Mouse (Mus musculus) olfactory bulb, adult 2 months (tissue): ENCODE measurements around the gene Metap2. TPM values are rescaled to one million over a fixed set of nuclear protein-coding genes. Genes with fewer than 3 reads are reported as not detected.
A peak's percentile ranks its signal among the peaks of the same experiment; 100 is the strongest.

ENCODE experiments used
- H3K27ac ChIP-seq: fragments of 200-500 bp; 2 replicates; pipeline ENCODE4 v1.5.1; 2012; ENCODE audit warnings: low read depth, low read length; ENCODE audit not compliant: insufficient read depth
- H3K4me1 ChIP-seq: fragments of 200-500 bp; 2 replicates; pipeline ENCODE4 v1.6.1; 2012; ENCODE audit warnings: low read length; ENCODE audit not compliant: control insufficient read depth, insufficient read depth
- H3K4me3 ChIP-seq: fragments of 200-500 bp; 2 replicates; pipeline ENCODE4 v1.5.1; 2012; ENCODE audit warnings: mild to moderate bottlenecking, low read depth, low read length, moderate library complexity; ENCODE audit not compliant: insufficient read depth
- CTCF ChIP-seq: fragments of 200-500 bp; IDR thresholded peaks from 2 replicates; pipeline ENCODE4 v1.5.1; 2012; ENCODE audit warnings: low read depth, mild to moderate bottlenecking, low read length, moderate library complexity; ENCODE audit not compliant: insufficient read depth
- POLR2A ChIP-seq: fragments of 200-500 bp; IDR thresholded peaks from 2 replicates; pipeline ENCODE4 v1.6.1; 2012; ENCODE audit warnings: mild to moderate bottlenecking, low read depth, low read length, moderate library complexity; ENCODE audit not compliant: insufficient read depth
- WGBS: fragments of 180-500 bp; shearing (Covaris S2); methylation state at CpG from one replicate; pipeline ENCODE4 v1.1.7; 2018; 5-methylcytosine and 5-hydroxymethylcytosine counted together
- polyA plus RNA-seq: library from polyadenylated mRNA; stranded (reverse); fragments of >200 nt; gene quantifications from 2 replicates; pipeline ENCODE4 v1.2.4, GENCODE M21; 2012; ENCODE audit warnings: low replicate concordance; ENCODE audit not compliant: missing spikeins, insufficient read depth, insufficient read length

Metap2 gene
- polyA plus RNA-seq, 1 experiment: 499 TPM

GRCm38 (mm10) chr10:93899303-93899702 lies 2.4 kb upstream of the Metap2 start:
- Histone ChIP-seq H3K27ac (no peak overlapping the region), H3K4me1 (no peaks in the 10 kb centered on the region), H3K4me3 (no peak overlapping the region)
- TF ChIP-seq CTCF: no peak
- no peak for TF ChIP-seq POLR2A
- WGBS: 65% methylated on average over 2 of the region's 2 CpGs

DNA sequence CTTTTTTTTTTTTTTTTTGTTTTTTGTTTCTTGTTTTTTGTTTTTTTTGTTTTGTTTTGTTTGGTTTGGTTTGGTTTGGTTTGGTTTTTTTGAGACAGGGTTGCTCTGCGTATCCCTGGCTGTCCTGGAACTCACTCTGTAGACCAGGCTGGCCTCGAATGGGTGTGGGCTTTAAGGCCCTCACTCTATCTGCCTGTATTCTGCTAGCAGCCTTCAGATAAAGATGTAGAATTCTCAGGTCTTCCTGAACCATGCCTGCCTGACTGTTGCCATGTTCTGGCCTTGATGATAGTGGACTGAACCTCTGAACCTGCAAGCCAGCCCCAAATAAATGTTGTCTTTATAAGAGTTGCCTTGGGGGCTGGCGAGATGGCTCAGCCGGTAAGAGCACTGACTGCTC lies 4.3 kb downstream of the Metap2 start:
- WGBS: 88% methylated on average over 4 of the region's 4 CpGs
- TF ChIP-seq CTCF (no peak), POLR2A (no peak)
- Histone ChIP-seq H3K4me3 (no peak overlapping the region), H3K4me1 (no peaks in the 10 kb centered on the region), H3K27ac (no peak overlapping the region)

- TF ChIP-seq CTCF (no peak), POLR2A (no peak)
- Histone ChIP-seq H3K27ac (no peak overlapping the region), H3K4me3 (no peak overlapping the region), H3K4me1 (no peaks in the 10 kb centered on the region)
- WGBS: 100% methylated on average over 1 of the region's 1 CpGs
Observed at GRCm38 (mm10) chr10:93891031-93891430, 5.9 kb downstream of the Metap2 start.

- H3K27ac ChIP-seq: no peak overlapping the region
- 62% methylated on average over 4 of the region's 4 CpGs for WGBS
- H3K4me3 ChIP-seq: no peak overlapping the region
- TF ChIP-seq CTCF (no peak), POLR2A (no peak)
- peaks cover 2% of the 10 kb centered on the region; the same call in 1 of the 2 replicates for H3K4me1 ChIP-seq
Observed at GRCm38 (mm10) chr10:93890565-93890964, 6.3 kb downstream of the Metap2 start.

DNA sequence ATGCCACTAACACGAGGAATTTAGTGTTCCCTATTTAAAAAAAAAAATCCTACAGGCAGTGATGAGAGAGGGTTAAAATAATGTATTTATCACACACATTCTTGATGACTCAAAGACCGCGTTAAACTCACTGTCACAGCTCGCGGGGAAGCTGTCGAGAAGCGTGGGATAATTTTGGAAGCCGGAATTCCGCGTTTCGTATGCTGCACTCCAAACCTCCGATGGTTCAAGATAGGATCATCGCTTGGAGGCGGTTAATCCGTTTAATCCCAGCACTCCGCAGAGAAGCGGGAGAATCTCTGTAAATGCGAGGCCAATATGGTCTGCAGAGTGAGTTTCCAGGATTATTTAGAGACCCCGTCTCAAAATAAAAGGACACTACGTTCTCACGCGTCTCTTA lies 6.9 kb downstream of the Metap2 start:
- Histone ChIP-seq H3K4me1 (peaks cover 2% of the 10 kb centered on the region; the same call in 1 of the 2 replicates), H3K27ac (peak overlapping the region; percentile 89), H3K4me3 (peak overlapping the region; percentile 87)
- TF ChIP-seq POLR2A (no peak), CTCF (no peak)
- under 1% methylated on average over 22 of the region's 22 CpGs for WGBS

GRCm38 (mm10) chr10:93889579-93889950 lies 7.3 kb downstream of the Metap2 start:
- Histone ChIP-seq H3K4me1 (peaks cover 2% of the 10 kb centered on the region; the same call in 1 of the 2 replicates), H3K27ac (peak overlapping the region; percentile 89), H3K4me3 (peak overlapping the region; percentile 87)
- WGBS: 1% methylated on average over 30 of the region's 30 CpGs
- peak; percentile 31; the same call in 1 of the 2 replicates for TF ChIP-seq POLR2A
- TF ChIP-seq CTCF: no peak

DNA sequence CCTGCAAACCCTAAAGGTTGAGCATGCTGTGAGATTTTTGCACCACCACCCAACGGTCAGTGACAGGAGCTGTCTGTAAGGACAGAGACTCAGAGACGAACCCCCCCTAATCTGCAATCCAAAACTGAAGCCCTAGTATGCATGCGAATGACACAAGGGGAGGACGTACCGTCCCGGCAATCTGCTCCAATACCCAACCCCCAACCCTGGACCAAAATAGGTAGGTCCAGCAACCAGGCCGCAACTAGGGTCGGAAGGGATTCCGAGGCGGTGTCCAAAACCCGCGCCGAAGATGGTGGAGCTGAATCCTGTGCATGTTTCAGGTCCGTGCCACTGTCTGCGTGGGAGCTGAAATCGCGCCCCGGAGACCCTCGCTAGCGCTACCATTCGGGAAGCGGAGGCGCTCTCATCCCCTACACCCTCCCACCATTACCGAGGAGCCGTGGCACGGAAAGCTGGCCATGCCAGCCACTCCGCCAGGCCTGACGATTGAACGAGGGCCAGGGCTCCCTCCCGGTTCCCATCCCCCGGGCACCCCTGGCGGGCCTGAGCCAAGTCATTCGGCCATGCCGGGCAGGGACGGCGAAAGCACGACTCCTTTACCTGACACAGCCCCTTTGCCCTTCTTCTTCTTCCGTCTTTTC lies 7.8 kb downstream of the Metap2 start:
- H3K4me3 ChIP-seq: peak overlapping the region; percentile 87
- peaks cover 2% of the 10 kb centered on the region; the same call in 1 of the 2 replicates for H3K4me1 ChIP-seq
- peak overlapping the region; percentile 83 for H3K27ac ChIP-seq
- no peak for TF ChIP-seq POLR2A
- no peak for TF ChIP-seq CTCF
- WGBS: under 1% methylated on average over 38 of the region's 38 CpGs

DNA sequence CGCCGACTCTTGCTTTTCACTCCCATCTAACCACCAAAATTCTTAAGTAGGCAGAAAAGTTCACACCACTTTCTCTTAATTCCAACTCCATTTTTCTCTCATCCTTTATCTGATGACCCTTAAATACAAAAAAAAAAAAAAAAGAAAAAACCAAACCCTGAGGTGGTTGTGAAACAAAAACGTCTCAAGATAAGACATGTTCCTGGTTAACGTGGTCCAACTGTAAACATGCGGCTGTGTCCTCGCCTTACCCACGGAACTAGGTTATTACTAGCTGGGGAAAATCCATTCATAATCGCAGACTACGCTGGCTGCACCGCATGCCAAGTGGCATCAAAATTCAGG lies 8.3 kb downstream of the Metap2 start:
- no peak for TF ChIP-seq CTCF
- no peak for TF ChIP-seq POLR2A
- H3K27ac ChIP-seq: peak overlapping the region; percentile 83; the same call in 1 of the 2 replicates
- WGBS: 4% methylated on average over 10 of the region's 10 CpGs
- peak overlapping the region; percentile 87 for H3K4me3 ChIP-seq
- peaks cover 2% of the 10 kb centered on the region; the same call in 1 of the 2 replicates for H3K4me1 ChIP-seq

GRCm38 (mm10) chr10:93885839-93886477 lies 10.9 kb downstream of the Metap2 start:
- Histone ChIP-seq H3K4me3 (no peak overlapping the region), H3K4me1 (peaks cover 2% of the 10 kb centered on the region; the same call in 1 of the 2 replicates), H3K27ac (no peak overlapping the region)
- TF ChIP-seq POLR2A (no peak), CTCF (no peak)
- WGBS: 75% methylated on average over 14 of the region's 14 CpGs
